Mouse (Mus musculus) R1 (cell line): Measurements from ENCODE around the gene Pip.

Source experiments
- DNase-seq: peaks from one replicate; pipeline ENCODE4 v3.0.0-alpha.2; 2018; ENCODE audit warnings: low read depth, low spot score

The Pip gene

DNA sequence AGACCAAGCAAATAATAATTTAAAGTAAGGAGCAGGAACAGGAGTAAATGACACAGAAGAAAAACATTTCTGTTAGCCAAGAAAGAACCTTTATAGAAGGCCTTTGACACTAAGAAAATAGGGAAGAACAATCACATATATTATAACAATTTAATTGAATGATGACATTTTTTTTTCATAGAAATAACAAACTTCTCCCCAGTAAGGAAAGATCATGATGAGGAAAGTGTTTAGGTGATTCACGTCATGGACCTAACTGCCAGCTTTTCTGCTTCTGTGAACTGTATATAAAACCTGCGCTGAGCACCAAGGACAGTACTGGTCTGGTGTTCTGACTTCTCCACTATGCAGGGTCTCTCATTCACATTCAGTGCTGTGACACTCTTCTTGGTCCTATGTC, at the start of gene Pip:
Gene Pip, plus strand, starts transcription at position 301 of the 400 bp plus-strand sequence.
- DNase-seq = no peak

DNA sequence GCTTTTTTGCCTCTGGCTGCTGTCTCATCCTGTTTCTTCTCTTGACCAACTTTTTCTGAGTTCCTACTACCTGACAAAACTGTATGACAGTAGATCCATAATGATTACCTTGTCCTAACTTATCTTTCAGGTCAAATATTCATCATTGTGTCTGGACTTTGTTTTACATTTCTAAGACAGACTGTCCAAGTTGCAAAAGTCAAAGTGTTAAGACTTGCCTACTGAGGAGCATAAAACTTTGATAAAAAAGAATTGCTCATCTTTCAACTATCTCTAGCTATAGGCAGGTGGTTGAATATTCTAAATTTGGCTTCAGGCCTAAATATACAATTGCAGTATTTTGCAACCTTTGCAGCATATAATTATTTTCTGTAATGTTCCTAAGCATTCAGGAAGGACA, 23.2 kb upstream of the Pip start:
- no peak for DNase-seq

DNA sequence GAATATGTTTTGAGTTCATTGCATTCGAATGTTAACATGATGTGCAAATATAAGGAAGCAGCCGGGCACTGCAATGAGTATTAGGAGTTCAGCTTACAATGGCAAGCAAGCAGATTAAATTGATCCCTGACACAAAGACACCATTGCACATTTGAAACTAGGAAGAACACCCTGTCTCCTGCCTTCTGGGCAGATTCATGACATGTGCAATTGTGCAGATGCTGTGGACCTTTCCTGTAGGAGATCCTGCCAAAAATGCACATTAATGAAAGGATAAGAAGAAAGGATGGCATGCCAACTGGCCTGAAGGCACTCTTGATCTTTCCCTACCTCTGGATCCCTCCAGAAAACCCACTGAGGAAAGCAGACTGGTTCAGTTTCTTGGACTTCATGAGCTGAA, 17.8 kb upstream of the Pip start:
- DNase-seq = no peak

DNA sequence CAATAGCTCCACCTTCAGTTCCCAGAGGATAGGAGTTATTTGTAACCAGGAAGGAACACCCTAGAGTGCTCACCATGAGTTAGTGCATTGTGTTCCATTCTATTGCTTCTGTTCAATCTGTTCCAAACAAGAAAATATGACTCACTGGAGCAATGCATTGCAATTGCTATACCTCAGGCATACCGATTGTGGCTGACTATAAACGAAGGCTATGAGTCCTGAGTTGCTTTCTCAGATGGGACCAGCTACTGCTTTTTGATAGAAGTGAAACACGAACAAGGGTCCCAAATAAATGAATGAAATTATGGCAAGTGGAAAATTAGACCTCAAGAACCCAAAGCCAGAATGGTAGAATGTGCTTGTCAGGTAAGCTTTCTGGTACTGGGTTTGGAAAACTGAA, 5.4 kb downstream of the Pip start, which contains the start of gene Sval2:
Gene Sval2, plus strand, starts transcription at position 301 of the 400 bp plus-strand sequence.
- DNase-seq = no peak

DNA sequence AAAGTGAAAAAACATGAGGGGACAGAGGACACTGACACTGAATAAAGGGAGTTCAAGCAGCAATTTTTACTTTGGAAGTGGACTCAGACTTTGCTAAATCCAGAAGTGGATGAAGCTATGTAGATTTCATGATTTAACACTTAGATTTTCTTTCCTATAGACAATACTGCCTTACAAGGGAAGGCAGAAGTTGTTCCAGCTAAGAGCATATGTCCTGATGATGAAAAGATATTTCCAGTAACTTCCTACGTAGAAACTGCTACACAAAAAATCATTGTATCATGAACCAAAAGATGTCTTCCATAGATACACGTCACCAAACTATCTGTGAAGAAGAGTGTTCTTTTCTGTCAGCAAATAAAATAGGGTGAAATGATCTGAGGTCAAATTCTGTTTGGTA, 16.7 kb downstream of the Pip start:
- DNase-seq = no peak
